Mouse (Mus musculus) bone marrow, adult 2 months (tissue): ENCODE data around the gene Gna12. TPM values are rescaled to one million over a fixed set of nuclear protein-coding genes. Genes with fewer than 3 reads are reported as not detected.

Source experiments
- H3K27ac ChIP-seq: fragments of 200-500 bp; 2 replicates; pipeline ENCODE4 v1.5.1; 2012; ENCODE audit warnings: low read depth, mild to moderate bottlenecking, control low read depth, inconsistent platforms, low read length; ENCODE audit not compliant: control insufficient read depth, poor library complexity, insufficient read depth
- H3K4me1 ChIP-seq: fragments of 200-500 bp; 2 replicates; pipeline ENCODE4 v1.6.1; 2011; ENCODE audit warnings: low read length; ENCODE audit not compliant: control insufficient read depth, insufficient read depth
- H3K4me3 ChIP-seq: fragments of 200-500 bp; replicated peaks from 2 replicates; pipeline ENCODE3; 2011; ENCODE audit warnings: mild to moderate bottlenecking, low read depth, low read length, control low read depth; ENCODE audit not compliant: control insufficient read depth
- CTCF ChIP-seq: fragments of 200-500 bp; IDR thresholded peaks from 2 replicates; pipeline ENCODE4 v1.5.1; 2011; ENCODE audit warnings: low read length, control low read depth; ENCODE audit not compliant: control insufficient read depth, insufficient read depth
- POLR2A ChIP-seq: fragments of 200-500 bp; IDR thresholded peaks from 2 replicates; pipeline ENCODE4 v1.6.1; 2011; ENCODE audit warnings: low read depth, mild to moderate bottlenecking, control low read depth, low read length, borderline replicate concordance; ENCODE audit not compliant: control insufficient read depth
- WGBS: fragments of 180-500 bp; shearing (Covaris S2); methylation state at CpG from one replicate; pipeline ENCODE4 v1.1.7; 2018; 5-methylcytosine and 5-hydroxymethylcytosine counted together
- polyA plus RNA-seq: library from polyadenylated mRNA; stranded (reverse); fragments of >200 nt; gene quantifications from 2 replicates; pipeline ENCODE4 v1.2.4, GENCODE M21; 2011; ENCODE audit warnings: low replicate concordance; ENCODE audit not compliant: missing spikeins, insufficient read depth, insufficient read length

The Gna12 gene
- polyA plus RNA-seq, 1 experiment, result 15.8 TPM

DNA sequence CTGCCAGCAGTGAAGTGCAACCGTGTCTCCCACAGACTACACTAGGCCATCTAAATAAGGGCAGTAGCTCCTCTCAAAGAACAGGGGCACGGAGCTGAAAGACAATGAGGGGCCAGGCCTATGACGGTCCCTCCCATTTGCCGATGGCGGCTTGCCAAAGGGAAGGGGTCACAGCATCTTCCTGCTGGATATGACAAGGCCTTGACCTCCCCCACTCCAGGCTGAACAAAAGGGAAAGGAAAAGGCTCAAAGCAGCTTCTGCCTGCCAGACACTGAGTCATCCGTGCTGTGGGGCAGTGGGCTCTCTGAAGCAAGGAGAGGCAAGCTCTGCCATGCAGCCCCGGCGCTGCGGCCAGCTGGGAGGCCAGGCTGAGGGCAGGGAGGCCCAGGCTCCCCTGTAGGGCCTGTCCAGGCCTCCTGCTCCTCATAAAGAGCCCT lies 62.5 kb downstream of the Gna12 start:
- TF ChIP-seq CTCF (no peak), POLR2A (no peak)
- 46% methylated on average over 9 of the region's 9 CpGs for WGBS
- Histone ChIP-seq H3K27ac (peak overlapping the region; percentile 60), H3K4me1 (peaks cover 13% of the 10 kb centered on the region), H3K4me3 (no peak overlapping the region)

DNA sequence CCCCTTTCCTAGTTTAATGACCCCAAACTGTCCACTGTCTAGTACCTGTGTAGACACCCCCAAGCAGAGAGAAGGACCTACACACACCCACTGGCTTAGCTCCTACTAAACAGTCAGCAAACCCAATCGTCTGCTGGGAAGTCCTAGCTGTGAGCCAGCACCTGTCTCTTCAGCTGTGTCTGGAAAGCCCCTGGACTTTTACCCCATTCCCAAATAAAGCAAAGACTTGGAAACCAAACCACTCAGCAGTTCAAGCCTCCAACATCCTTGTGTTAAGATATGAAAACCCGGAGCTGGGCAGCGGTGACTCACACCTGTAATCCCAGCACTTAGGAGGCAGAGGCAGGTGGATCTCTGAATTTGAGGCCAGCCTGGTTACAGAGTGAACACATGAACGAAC lies 63.7 kb downstream of the Gna12 start:
- 86% methylated on average over 4 of the region's 4 CpGs for WGBS
- Histone ChIP-seq H3K27ac (no peak overlapping the region), H3K4me1 (peaks cover 13% of the 10 kb centered on the region), H3K4me3 (no peak overlapping the region)
- TF ChIP-seq CTCF, result no peak

DNA sequence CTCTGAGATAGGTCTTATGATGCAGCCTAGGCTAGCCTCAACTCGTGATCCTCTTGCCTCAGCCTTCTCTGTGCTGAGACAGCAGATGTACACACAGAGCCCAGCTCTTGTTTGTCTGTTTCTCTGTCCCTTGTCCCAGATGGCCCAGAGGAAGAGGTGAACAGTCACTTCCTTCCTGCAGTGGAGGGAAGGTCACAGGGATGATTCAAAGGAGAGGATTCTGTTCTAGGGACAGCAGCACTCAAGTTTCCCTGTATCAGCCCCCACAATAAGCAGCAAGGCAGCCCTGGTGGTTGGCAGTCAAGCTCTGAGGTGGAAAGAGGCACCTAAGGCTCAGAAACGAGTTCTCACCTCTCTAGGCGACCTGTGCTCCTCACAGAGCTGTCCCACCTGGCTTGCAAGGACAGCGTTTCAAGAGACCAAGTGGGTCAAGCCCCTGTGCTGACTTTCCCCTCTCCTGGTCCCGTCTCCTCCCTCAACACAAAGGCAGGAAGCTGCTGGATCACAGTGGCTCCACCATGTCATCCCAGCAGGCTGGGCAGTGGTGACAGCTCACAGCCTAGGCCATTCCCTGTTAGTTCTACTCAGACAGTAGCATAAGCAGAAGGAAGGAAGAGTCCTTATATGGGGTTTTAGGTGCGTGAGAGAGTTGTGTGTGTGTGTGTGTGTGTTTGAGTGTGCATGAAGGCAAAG lies 65.2 kb downstream of the Gna12 start:
- TF ChIP-seq POLR2A (no peak), CTCF (no peak)
- 25% methylated on average over 6 of the region's 6 CpGs for WGBS
- H3K4me3 ChIP-seq, result no peak overlapping the region
- H3K27ac ChIP-seq, result peak overlapping the region; percentile 35
- H3K4me1 ChIP-seq, result peaks cover 13% of the 10 kb centered on the region

DNA sequence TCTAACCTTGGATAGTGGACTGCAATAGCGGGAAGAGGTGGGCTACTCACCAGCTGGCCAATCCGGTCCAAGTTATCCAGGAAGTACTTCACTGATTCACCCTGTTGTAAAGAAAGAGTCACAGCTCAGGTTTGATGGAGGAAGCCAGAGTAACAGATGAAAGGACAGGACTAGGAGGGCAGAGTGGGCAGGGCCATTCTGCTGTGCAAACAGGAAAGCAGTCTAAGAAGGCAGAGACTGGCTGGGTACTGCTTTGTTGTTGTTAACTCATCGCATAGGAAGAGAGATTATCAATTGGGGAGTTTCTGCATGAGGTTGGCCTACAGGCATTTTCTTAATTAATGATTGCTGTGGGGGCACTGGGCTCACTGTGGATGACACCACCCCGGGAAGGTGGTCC lies 67.7 kb downstream of the Gna12 start:
- no peak overlapping the region for H3K27ac ChIP-seq
- 83% methylated on average over 4 of the region's 4 CpGs for WGBS
- H3K4me1 ChIP-seq, result peaks cover 11% of the 10 kb centered on the region
- no peak for TF ChIP-seq POLR2A
- TF ChIP-seq CTCF, result no peak
- H3K4me3 ChIP-seq, result no peak overlapping the region

DNA sequence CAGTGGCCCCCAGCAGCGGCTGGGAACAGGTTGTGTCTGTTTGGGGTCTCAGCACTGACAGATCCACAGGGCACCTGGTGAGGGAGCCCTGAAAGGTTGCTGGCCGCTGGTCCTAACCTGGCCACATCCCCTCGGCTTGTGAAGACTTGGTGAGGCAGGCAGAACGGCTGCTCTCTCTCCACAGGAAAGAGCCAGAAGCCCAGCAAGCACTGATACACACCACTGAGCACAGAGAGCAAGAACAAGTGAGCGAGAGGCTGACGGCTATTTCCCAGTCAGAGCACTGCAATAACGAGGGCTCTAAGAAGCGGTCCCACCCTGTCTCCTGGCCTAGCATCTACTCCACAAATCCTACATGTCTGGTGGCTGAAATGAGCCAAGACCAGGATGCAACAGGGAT lies 71.4 kb downstream of the Gna12 start:
- Histone ChIP-seq H3K27ac (no peak overlapping the region), H3K4me3 (no peak overlapping the region), H3K4me1 (peaks cover 4% of the 10 kb centered on the region)
- WGBS, result 85% methylated on average over 8 of the region's 8 CpGs
- TF ChIP-seq POLR2A (no peak), CTCF (no peak)

DNA sequence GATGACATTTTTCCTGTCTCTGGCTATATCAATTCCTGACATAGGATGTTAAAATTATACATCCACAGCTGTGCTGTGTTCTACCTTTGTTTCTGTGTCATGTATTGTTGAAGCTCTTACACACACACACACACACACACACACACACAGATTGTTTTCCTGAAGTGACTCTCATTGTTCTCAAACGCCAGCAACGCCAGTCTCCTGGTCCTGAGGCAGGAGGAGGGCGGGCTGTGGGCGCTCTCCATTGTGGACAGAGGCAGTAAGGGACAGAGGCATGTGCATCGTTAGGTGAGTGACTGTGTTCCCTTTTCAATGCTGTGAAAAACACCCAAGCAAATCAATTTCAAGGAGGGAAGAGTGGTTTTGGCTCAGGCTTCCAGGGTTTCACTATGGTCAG lies 77.0 kb downstream of the Gna12 start:
- Histone ChIP-seq H3K4me3 (no peak overlapping the region), H3K4me1 (peaks cover 8% of the 10 kb centered on the region), H3K27ac (no peak overlapping the region)
- WGBS, result 84% methylated on average over 5 of the region's 5 CpGs
- no peak for TF ChIP-seq POLR2A
- TF ChIP-seq CTCF, result no peak

DNA sequence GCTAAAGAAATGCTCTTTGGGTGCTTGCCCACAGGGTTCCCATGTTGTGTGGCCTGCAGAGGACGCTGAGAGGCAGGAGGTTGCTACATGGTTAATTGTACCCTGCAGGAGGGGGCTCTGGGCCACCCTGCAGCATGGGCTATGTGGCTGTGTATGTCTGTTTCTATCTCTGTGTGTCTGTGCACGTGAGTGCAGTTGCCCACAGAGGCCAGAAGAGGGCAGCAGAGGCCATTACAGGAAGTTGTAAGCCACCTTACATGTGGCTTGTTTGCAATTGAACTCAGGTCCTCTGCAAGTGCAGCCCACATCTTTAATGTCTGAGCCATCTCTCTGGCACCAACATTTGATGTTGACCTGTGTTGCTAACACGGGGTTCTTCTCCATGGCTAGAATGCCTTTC lies 77.6 kb downstream of the Gna12 start:
- TF ChIP-seq POLR2A (no peak), CTCF (peak; percentile 31)
- WGBS, result 89% methylated on average over 3 of the region's 3 CpGs
- peaks cover 9% of the 10 kb centered on the region for H3K4me1 ChIP-seq

DNA sequence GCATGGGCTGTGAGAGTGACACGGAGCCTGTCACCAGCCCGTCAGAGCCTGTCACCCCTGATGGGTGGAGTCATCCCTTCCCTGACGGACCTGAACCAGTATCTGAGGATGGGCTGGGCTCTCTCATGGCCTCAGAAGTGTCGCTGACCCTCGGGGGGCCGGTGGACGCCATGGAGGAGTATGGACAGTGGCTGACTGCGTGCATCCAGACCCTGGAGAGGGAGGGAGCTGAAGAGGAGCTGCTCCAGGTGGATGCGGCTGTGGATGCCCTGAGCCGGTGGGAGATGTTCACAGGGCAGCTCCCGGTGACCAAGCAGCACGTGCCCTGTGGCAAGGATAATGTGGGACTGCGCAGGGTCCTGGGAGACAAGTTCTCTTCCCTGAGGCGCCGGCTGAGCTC lies 78.2 kb downstream of the Gna12 start:
- H3K4me1 ChIP-seq, result peaks cover 9% of the 10 kb centered on the region
- TF ChIP-seq POLR2A (no peak), CTCF (no peak)

More for the DNA sequence above, 77.6 kb downstream of the Gna12 start:
- H3K4me3 ChIP-seq, result no peak overlapping the region
- H3K27ac ChIP-seq, result no peak overlapping the region

DNA sequence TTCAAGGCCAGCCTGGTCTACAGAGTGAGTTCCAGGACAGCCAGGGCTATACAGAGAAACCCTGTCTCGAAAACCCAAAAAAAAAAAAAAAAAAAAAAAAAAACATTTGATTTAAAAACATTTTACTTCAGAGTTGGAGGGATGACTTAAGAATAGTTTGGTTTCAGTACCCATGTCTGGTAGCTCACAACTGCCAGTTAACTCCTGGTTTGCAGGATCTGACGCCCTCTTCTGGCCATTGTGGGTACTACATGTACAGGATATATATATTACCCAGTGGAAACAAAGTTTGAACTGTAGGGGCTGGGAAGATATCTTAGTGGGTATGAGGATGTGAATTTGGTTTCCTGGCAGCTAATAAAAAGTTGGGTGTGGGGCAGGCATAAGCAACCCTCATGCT lies 79.3 kb downstream of the Gna12 start:
- H3K4me1 ChIP-seq, result peaks cover 9% of the 10 kb centered on the region
- no peak overlapping the region for H3K4me3 ChIP-seq
- no peak overlapping the region for H3K27ac ChIP-seq
- 0% methylated on average over 1 of the region's 2 CpGs for WGBS
- TF ChIP-seq POLR2A (no peak), CTCF (no peak)

More for the DNA sequence above, 78.2 kb downstream of the Gna12 start:
- Histone ChIP-seq H3K4me3 (no peak overlapping the region), H3K27ac (no peak overlapping the region)
- 94% methylated on average over 15 of the region's 15 CpGs for WGBS
